Mouse (Mus musculus) erythroblast, adult 5-6 weeks (primary cell): ENCODE data around the gene 4930438A08Rik. TPM values are rescaled to one million over a fixed set of nuclear protein-coding genes. Genes with fewer than 3 reads are reported as not detected.
"Not testable (repeated sequence)": the region's sequence is repeated elsewhere in the genome, so short reads cannot be mapped to it uniquely, and the experiment has no call there.

Experiments
- ATAC-seq: replicated peaks from 2 replicates; pipeline ENCODE4 v1.8.0; 2016; ENCODE audit warnings: moderate number of reproducible peaks, mild to moderate bottlenecking, moderate TSS enrichment, inconsistent platforms; ENCODE audit not compliant: poor library complexity, low FRiP score, severe bottlenecking
- total RNA-seq, 2 experiments: library from RNA; stranded (forward) in 1 of 2; stranded (reverse) in 1 of 2; fragments of 150-400 nt in 1 of 2; fragments of 200-764, 138-1000 nt in 1 of 2; gene quantifications; 2 replicates each; pipeline versions ENCODE4 v1.2.3 to v1.2.4; 2015 to 2017; ENCODE audit warnings: low replicate concordance in 2 of 2

4930438A08Rik gene
- total RNA-seq (2015; ENCODE audit: low replicate concordance) (18.4 and 20.9 TPM in 2 replicates), total RNA-seq (2017; ENCODE audit: low replicate concordance) (11.7 and 16.9 TPM in 2 replicates)

DNA sequence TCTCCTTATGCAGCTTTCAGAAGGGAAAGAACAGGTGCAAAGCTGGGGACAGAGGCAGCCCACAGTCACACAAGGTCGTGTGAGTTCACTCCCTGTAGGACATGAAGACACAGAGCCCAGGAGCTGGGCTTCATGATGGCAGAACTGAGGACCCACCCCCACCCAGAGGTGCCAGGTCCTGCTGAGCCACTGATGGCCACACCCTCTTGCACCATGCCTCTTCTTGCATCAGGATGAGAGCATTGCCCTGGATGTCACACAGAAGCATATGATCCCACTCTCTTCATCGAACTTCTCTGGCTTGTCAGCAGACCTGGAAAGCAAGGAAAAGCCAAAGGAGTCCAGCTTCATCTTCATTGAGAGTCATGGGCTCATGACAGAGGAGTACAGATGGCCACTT is at the start of gene 4930438A08Rik:
Gene 4930438A08Rik, plus strand, starts transcription at position 228 of the 400 bp plus-strand sequence.
- no peak for ATAC-seq

DNA sequence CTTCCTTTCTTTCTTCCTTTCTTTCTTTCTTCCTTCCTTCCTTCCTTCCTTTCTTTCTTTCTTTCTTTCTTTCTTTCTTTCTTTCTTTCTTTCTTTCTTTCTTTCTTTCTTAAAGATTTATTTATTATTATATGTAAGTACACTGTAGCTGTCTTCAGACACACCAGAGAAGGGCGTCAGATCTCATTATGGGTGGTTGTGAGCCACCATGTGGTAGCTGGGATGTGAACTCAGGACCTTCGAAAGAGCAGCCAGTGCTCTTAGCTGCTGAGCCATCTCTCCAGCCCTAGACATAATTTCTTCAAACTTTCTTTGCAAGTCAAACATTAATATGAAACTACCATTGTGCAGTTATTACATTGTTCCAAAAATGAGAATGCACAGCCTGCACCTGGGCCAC is 49.7 kb upstream of the 4930438A08Rik start:
- ATAC-seq: not testable (repeated sequence)

DNA sequence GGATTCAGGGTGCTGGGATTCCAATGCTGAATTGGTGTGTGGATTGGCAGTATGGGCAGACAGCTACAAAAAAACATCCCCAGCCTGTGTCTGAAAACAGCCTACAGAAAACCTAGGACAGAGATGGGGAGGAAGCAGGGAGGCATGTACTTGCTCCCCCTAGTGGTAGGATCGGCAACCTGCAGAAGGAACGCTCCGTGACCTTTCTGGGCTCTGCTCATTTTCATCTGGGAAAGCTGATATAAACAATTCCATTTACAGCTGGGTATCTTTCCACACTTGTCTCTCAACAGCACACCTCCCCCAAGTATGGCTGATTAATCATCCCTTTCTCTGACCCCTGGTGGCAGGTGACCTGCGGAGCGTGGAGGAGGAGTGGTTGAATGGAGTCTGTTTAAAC is 48.9 kb upstream of the 4930438A08Rik start:
- ATAC-seq: peak; percentile 91

DNA sequence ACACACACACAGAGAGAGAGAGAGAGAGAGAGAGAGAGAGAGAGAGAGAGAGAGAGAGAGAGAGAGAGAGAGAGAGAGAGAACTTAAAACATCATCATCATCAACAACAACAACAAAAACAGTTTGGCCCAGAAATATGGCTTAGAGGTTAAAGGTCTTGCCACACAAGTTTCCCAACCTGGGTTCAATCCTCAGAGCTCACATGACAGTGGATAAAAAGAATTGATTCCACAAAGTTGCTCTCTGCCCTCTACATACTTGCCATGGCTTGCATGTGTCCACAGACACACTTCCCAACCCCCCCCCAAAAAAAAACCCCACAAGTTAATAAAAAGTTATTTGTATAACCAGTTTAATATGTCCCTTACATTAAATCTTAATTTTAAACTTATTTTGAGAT is 48.2 kb upstream of the 4930438A08Rik start:
- no peak for ATAC-seq

DNA sequence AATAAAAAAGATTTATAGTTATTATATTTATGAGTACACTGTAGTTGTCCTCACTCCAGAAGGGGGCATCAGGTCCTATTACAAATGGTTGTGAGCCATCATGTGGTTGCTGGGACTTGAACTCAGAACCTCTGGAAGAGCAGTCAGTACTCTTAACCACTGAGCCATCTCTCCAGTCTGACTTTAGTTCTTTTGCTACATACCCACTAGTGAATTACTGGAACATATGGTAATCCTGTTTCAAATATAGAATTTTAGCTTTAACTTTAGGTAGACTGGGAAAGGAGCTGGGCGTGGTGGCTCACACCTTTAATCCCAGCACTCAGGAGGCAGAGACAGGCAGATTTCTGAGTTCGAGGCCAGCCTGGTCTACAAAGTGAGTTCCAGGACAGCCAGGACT is 46.6 kb upstream of the 4930438A08Rik start:
- ATAC-seq: not testable (repeated sequence)

DNA sequence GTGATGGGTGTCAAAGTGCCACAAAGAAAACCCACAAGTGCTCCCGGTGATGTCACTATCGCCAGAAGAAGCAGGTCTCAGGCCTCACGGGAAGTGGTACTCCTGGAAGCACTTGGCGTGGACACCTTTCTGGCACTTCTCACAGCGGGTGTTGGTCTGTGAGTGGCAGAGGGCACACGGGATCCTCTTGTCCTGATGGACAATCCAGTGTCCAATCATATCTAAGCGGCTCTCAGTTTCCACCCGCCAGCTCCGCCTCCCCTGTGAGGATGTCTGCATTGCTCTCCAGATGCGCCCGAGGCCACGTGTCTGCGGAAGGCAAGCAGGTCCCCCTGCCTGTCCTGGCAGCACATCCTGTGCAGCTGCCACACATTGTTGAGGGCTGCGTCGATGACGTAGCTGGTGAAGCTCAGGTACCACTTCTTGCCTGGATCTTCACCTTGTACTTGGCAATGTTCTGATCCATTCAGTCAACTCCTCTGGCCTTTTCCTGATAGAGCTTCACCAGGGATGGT is 44.1 kb upstream of the 4930438A08Rik start:
- no peak for ATAC-seq

DNA sequence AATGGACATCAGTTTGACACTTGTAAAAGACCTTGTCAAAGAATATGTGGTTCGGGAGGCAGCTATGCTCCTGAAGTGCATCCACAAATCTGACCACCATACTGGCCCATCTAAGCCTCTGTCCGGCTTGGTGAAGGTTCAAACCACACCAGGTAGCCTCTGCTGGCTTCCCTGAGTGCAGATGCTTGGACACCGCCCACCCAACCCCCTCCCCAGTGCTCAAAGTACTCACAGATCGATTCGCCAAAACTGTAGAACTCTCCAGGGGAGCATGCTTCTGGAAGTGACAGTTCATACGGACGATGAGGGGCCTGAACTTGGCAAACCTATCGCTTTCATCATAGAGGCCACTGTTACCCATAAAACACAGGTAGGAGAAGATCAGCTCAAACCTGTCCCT is 43.4 kb upstream of the 4930438A08Rik start:
- no peak for ATAC-seq

DNA sequence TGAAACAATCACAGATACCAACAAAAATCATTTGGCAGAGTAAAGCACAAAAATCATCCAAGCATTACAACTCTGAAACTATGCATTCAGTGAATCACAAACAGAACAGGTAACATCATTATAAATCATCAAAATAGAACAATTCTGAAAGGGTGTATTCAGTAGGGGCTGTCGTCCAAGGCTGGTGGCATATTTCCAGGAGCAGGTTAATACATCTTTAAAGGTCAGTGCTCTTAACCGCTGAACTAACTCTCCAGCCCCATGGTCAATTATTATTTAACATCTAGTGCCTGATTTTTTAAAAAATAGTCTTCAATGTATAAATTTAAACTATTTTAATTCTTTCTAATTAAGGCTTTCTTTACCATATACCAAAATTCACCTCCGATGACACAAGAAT is 40.0 kb upstream of the 4930438A08Rik start:
- not testable (repeated sequence) for ATAC-seq

DNA sequence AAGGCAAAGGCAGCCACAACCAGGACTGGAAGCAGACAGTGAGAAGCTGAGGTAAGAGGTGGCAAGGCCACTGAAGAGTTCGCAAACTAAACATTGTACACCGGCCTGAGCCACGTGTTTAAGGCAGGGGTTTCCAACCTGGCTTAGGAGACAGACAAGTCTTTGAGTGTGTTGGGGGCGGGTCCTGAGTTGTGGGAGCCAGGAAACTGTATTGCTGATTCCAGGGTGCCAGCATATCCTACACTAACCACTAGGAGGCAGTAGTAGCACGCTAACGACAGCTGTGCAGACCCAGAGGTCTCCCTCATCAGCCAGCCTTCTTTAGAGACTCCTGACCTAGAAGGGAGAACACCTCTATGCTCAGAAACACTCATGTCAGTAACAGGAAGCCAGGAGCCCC is 39.4 kb upstream of the 4930438A08Rik start:
- peak; percentile 64; the same call in 1 of the 2 replicates for ATAC-seq

DNA sequence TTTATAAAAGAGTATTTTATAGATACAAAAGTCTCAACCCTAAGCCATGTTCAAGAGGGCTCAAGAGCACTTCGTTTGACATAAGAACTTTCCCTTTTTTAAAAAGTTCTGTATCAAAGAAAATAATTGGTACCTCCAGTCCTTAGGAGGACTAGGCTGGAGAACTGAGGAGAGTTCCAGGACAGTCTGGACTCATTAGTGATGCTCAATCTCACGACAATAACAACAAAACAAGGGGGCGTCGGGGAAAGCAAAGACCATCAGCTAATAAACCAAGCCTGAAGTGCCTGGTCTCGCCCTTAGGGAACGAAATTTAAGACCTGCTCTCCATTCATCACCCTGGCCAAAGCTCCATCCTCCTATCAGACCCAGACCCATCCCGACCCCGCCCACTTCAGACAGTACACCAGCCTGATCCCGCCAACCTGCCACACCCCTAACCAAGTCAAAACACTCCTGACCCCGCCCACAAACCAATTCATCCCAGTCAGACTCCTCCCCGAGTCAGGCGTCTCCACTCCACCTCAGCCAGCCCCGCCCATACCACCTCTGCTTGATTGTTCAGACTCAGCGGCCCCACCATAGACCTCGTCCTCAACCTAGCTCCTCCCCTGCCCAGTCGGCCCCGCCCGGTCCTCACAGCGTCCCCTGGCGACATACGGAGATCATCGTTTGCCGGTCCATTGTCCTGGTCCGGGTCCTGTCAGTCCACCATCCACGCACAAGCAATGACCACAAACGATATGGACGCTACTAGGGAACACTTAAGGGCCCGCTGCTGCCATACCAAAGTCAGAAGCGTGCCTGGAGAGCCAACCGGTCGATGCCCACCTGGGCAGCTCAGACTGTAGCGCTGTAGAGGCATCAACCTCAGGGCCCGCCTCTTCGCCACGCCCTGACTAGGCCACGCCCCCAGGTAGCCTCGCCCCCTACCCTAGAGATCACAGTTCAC is 35.5 kb upstream of the 4930438A08Rik start:
- peak; percentile 58 for ATAC-seq

DNA sequence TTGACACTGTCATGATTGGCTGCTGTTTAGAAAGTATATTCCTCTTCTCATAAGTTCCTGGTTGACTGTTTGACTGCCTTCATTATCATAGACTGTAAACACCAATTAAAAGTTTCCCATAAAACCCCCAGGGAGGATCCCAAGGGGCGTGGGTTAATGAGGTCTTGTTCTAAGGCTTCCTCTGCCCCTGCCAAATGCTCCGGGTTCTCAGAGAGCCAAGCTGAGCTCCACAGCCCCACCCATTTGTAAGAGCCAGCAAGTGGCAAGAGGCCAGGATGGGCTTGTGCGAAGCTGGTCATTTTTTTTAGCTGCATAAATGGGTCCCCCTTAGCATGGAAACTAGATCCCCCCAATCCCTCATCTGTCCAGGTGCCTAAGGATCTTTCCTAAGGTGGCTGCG is 27.3 kb upstream of the 4930438A08Rik start:
- ATAC-seq: no peak

DNA sequence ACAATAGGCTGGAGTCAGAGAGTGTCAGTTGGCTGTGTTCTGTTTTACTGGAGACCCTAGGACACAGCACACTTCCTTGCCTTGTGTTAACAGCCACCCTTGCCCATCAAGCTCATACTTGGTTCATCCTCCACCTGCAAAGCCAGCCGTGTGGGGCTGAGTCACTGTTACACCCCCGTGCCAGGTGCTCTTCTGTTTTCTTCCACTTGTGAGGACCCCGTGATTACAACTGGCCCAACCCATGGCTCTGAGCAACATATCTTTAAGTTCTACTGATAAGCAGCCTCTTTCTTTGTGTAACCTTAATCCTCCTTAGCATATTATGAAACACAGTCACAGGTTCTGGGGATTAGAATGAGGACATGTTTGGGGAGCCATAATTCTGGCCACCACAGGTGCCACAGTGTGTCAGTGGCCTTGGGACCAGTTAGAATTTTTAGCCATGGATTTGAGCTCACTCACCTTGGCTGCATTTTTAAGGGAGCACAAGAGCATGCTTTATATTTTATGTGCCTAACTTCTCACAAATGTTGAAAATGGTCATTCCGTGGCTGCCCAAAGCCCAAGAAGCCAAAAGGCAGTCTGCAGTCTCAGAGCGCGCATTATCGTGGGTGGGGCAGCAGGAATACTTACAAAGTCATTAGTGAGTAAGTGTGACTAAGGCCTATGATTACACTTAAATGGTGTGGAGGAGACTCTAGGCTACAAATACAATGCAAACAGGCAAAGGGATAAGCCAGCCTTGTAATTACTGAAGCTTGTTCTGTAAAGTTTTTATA is 25.2 kb upstream of the 4930438A08Rik start:
- ATAC-seq: no peak

DNA sequence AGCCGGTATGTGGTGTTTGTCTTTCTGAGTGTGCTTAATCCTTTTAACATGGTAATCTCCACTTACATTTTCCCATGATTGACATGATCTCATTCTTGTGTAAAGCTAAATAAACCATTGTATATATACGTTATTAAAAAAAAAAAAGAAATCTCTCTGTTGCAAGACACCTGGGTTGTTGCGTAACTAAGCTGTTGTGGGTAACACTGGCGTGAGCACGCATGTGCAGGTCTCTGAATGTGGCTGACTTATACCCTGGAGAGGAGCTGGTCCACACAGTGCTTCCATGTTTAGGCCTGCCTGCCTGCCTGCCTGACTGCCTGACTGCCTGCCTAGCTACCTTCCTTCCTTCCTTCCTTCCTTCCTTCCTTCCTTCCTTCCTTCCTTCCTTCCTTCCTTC is 24.0 kb upstream of the 4930438A08Rik start:
- ATAC-seq: no peak

DNA sequence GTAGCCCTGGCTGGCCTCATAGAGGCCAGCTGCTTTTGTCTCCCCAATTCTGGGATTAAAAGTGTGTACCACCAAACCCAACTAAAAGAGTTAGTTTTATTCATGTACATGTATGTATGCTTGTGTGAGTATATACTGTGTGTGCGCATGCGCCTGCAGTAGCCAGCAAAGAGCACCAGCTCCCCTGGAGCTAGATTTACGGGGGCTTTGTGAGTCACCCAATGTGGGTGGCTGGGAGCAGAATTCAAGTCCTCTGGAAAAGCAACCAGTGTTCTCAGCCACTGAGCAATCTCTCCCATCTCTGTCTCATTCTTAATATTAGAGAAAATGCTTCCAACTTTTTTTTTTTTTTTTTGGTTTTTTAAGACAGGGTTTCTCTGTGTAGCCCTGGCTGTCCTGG is 20.2 kb upstream of the 4930438A08Rik start:
- no peak for ATAC-seq

DNA sequence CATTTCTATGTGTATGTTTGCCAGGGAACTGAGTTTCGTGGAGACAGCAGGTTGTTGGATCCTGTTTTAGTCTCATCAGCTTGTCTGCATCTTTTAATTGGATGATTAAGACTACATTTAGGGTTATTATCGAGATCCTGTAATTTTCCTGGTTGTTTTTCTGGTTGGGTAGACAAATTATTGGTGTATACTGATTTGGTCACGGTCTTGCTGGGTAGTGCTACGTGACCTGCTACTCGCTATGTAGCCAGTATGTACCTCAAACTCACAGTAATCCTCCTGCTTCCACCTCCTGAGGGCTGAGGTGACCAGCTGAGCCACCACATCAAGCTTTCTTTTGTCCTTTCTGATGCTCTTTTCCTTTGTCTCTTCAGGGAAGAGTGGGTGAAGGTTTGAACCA is 16.8 kb upstream of the 4930438A08Rik start:
- ATAC-seq: no peak

DNA sequence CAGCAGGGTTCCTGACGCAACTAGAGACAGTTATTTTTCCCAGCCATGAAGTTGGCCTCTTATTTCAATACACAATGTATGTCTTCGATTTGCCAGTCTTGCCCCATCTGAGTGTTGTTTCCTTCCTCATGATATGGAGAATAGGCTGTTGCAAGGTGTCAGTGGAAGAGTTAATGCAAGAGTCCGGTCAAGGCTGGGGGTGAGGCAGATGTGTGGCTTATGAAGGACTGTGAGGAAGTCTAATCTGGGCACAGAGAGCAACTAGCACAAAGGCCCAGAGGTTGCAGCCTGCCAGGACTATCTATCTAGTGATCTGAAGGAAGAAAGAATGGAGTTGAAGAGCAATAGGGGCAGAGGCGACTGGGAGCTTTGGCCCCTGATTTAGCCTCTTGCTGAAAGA is 14.4 kb upstream of the 4930438A08Rik start:
- no peak for ATAC-seq

DNA sequence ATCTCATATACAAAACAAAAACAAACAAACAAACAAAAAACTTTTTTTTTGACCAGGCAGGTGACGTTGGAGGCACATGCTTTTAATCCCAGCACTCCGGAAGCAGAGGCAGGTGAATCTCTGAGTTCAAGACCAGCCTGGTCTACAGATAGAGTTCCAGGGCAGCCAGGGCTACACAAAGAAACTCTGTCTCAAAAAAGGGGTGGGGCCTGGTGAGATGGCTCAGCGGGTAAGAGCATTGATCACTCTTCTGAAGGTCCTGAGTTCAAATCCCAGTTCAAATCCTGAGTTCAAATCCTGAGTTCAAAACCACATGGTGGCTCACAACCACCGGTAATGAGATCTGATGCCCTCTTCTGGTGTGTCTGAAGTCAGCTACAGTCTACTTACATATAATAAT is 12.8 kb upstream of the 4930438A08Rik start:
- no peak for ATAC-seq

DNA sequence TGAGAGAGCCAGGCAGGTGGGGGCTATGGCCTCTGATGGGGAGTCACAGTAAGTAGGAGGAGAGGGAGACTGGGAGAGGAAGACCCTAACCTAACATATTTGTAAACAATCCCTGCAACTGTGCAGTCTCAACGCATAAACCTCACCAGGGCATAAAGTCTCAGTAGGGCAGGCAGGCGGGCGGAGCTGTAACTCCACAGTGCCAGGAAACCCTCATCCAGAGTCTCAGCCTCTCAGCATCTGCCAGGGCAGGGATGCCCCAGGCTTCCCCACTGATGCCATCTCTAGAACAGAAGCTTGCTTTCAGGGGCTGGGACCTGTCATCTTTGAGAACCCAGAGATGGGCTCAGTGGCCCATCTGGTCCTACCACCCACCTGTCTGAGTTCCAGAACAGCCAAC is 12.3 kb upstream of the 4930438A08Rik start:
- ATAC-seq: no peak

DNA sequence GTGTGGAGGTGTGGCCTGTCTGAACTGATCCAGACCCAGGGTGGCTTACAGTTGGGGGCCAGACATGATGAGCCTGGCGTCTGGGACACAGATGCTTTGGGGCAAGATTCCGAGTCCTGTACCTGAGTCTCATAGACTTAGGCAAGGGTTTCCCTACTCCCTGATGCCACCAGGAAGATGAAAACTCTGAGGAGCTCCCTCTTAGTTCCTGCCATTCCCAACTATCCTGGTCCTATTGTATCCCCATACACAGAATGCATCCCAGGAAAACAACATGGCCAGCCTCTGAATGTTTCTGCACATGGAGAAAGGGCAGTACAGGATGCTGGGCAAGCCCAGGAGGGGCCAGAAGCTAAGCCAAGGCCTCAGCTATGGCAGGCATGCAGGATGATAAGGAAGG is 11.1 kb upstream of the 4930438A08Rik start:
- ATAC-seq: no peak

DNA sequence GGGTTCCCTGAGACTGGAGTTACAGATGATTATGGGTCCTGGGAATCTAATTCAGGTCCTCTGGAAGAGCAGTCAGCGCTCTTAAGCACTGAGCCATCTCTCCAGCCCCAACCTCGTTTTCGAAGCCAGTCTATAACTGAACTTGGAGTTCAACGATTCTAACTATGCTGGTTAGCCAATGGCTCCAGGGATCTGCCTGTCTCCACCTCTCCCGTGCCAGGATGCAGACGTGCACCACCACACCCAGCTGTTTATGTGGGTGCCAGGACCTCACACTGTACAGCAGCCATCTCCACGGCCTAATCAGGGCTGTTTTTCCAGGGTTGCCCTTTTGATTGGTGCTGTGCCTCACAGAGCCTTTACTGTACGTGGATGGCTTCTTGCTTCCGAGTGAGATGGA is 10.1 kb upstream of the 4930438A08Rik start:
- ATAC-seq: no peak

DNA sequence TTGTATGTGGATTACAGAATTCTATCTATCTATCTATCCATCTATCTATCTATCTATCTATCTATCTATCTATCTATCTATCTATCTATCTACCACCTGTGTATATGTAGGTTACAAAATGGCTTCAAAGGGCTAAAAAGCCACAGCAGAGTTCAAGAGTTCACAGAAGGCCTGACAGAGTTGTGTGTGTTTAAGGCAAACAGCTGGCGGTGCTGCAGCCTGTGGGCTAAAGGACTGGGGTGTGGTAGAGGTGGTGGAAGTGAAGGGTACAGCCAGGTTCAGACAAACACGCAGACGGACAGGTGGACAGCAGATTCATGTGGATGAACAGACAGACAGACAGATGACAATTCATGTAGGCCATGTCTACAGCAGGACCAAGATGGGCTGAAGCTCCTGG is 6.3 kb upstream of the 4930438A08Rik start:
- no peak for ATAC-seq
